Mouse (Mus musculus) layer of hippocampus, adult 6 months (tissue): ENCODE measurements around the gene Poldip2. TPM values are rescaled to one million over a fixed set of nuclear protein-coding genes. Genes with fewer than 3 reads are reported as not detected.

Source experiments
- long read RNA-seq, 2 experiments: library from polyadenylated mRNA; unstranded; transcript quantifications; one replicate each; pipeline ENCODE4 v2.0.0; 2019 to 2020
- polyA plus RNA-seq: library from polyadenylated mRNA; unstranded; fragments of <200 nt; fragmentation: Nextera tagmentation; gene quantifications from 2 replicates; pipeline ENCODE4 v1.2.3, GENCODE M21; 2021

Gene Poldip2
- 161 and 169 TPM in 2 replicates for polyA plus RNA-seq
- long read RNA-seq, experiment 1, transcript Poldip2-201 (11 exons, 2,054 nt): major isoform, 207 of 262 reads
- long read RNA-seq, experiment 1, partial matches to known transcripts: 25 of 262 reads
- long read RNA-seq, experiment 1, other reads (novel, unspliced or antisense): 30 of 262 reads
- long read RNA-seq, experiment 2, transcript Poldip2-201 (11 exons, 2,054 nt): major isoform, 721 of 883 reads
- long read RNA-seq, experiment 2, transcript Poldip2-202 (11 exons, 1,329 nt): minor isoform, 14 of 883 reads
- long read RNA-seq, experiment 2, partial matches to known transcripts: 10 of 883 reads
- long read RNA-seq, experiment 2, other reads (novel, unspliced or antisense): 138 of 883 reads

GRCm38 (mm10) chr11:78512025-78512957 lies at the start of gene Poldip2, which contains the start of gene Tmem199:
TSS of gene Poldip2 (plus strand) at chr11:78512193.
TSS of gene Tmem199 (minus strand) at chr11:78512172.

GRCm38 (mm10) chr11:78465568-78466180 lies 46.3 kb upstream of the Poldip2 start, which contains the start of gene Slc46a1:
TSS of gene Slc46a1 (plus strand) at chr11:78465697.

DNA sequence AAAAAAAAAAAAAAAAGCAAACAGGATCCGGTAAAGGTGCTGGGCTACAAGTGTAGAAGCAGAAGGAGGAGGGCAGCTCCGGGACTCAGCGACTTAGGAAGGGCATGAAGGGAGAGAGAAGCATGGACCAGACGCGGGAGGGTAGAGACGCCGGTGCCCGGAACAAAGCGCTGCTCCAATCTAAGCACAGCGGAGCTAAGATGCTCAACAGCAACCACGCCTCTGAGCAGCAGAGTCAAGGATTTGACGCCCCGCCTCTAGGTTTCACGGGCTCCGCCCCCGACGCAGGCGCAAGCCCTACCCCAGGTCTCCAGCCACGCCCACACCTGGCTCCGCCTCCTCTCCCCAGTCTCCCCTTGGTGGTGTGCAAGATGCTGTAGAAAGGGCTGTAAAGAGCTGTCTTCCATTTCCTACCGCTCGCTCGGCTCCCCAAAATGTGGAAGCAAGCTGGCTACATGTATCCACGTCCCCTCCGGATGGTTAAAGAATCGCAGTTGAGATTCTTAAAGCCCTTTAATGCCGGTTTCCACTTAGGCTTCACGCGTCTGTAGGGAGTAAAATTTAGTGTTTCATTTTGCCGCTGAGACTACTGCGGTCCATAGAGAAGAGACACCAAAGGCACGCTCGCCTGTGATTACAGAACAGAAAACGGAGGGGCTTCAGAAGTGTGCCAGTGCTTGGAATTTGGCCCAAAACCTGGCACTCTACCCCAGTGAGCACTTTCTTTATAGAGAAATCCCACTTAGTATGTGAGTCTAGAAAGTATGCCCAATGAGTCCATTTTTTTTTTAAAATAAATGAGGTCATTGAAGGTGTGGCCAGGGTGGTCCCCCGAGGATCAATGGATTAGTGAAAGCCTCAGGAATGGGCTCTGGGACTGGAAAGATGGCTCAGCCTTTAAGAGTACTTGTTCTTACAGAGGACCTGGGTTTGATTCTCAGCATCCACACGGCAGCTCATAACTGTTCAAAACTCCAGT lies 14.2 kb upstream of the Poldip2 start, which contains the start of gene Sarm1:
Gene Sarm1, minus strand, starts transcription at position 211 of the 979 bp plus-strand sequence.

GRCm38 (mm10) chr11:78499004-78499403 lies 13.0 kb upstream of the Poldip2 start, which contains the start of gene Vtn:
TSS of gene Vtn (plus strand) at chr11:78499091.

GRCm38 (mm10) chr11:78502909-78503650 lies 8.9 kb upstream of the Poldip2 start, which contains the start of gene Sebox:
TSS of gene Sebox (plus strand) at chr11:78503447.

DNA sequence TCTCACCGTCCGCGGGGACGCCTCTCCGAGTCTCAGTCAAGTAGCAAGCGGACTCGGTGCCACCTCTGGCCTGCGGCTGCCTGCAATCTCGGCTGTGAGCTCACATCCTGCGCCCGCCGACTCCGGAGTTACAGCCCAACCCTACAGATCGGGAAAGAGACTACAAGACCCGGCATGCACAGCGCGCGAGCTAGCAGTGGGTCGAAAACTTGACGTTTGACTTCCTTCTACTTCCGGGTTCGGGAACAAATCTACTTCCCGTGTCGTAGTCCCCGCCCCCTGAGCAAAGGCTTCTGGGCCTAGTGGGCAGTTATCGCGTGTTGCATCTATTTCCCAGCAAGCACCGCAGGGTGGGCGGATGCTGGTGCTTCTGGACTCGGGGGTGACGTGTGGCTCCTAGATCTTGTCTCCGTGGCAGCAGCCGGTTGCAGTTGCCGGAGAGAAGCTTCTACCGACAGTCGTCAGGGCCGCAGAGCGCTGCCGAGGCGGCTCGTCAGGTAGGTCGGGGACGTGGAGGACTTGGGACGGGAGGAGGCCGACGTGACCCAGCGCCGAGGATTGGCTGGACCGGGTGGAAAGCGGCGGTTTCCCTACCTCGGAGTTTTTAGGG lies 24.2 kb downstream of the Poldip2 start, which contains the start of the genes Tnfaip1 and Ift20:
Gene Tnfaip1, minus strand, starts transcription at position 253 of the 610 bp plus-strand sequence.
Gene Ift20, plus strand, starts transcription at position 282 of the 610 bp plus-strand sequence.

GRCm38 (mm10) chr11:78550168-78551058 lies 38.4 kb downstream of the Poldip2 start, which contains the start of gene Tmem97:
TSS of gene Tmem97 (minus strand) at chr11:78550777.

Other genes with a start within 250 kb of the Poldip2 start
- gene BC030499, start 221.4 kb upstream of the Poldip2 start, polyA plus RNA-seq: 0.56 and 0.58 TPM in 2 replicates
- 1.7 and 3.1 TPM in 2 replicates for gene Spag5, start 210.7 kb upstream of the Poldip2 start, polyA plus RNA-seq
- 1,621 and 1,706 TPM in 2 replicates for gene Aldoc, start 189.2 kb upstream of the Poldip2 start, polyA plus RNA-seq
- 81.1 and 86.7 TPM in 2 replicates for gene Pigs, start 183.8 kb upstream of the Poldip2 start, polyA plus RNA-seq
- 7.4 and 9.1 TPM in 2 replicates for gene Unc119, start 168.7 kb upstream of the Poldip2 start, polyA plus RNA-seq
- gene Foxn1, start 125.6 kb upstream of the Poldip2 start, polyA plus RNA-seq: not detected in 2 replicates
- gene Slc13a2, start 90.0 kb upstream of the Poldip2 start, polyA plus RNA-seq: 0.05 TPM in 1 of 2 replicates, not detected in the other
- gene Slc46a1, start 46.5 kb upstream of the Poldip2 start, polyA plus RNA-seq: 19.4 and 22.6 TPM in 2 replicates
- gene Sarm1, start 14.4 kb upstream of the Poldip2 start, polyA plus RNA-seq: 18.9 and 21.1 TPM in 2 replicates
- 44.3 and 58.5 TPM in 2 replicates for gene Vtn, start 13.1 kb upstream of the Poldip2 start, polyA plus RNA-seq
- 5.8 and 6.2 TPM in 2 replicates for gene Sebox, start 8.7 kb upstream of the Poldip2 start, polyA plus RNA-seq
- 63.3 and 66.5 TPM in 2 replicates for gene Tmem199, start within 50 bp of the Poldip2 start, polyA plus RNA-seq
- gene Tnfaip1, start 24.1 kb downstream of the Poldip2 start, polyA plus RNA-seq: 20.6 and 20.8 TPM in 2 replicates
- gene Ift20, start 24.2 kb downstream of the Poldip2 start, polyA plus RNA-seq: 137 and 139 TPM in 2 replicates
- 25.3 and 31.4 TPM in 2 replicates for gene Tmem97, start 38.6 kb downstream of the Poldip2 start, polyA plus RNA-seq
- gene Nlk, start 185.2 kb downstream of the Poldip2 start, polyA plus RNA-seq: 13.8 and 19.8 TPM in 2 replicates
- gene Ccnq, start 239.5 kb downstream of the Poldip2 start, polyA plus RNA-seq: 62.4 and 67.1 TPM in 2 replicates